Mouse (Mus musculus): ENCODE results near the gene Prkar2b.

Gene Prkar2b

GRCm38 (mm10) chr12:31966405-31966804 is 94.7 kb downstream of the Prkar2b start:
- DNase-seq (ENCODE audit: low read depth): no peak

DNA sequence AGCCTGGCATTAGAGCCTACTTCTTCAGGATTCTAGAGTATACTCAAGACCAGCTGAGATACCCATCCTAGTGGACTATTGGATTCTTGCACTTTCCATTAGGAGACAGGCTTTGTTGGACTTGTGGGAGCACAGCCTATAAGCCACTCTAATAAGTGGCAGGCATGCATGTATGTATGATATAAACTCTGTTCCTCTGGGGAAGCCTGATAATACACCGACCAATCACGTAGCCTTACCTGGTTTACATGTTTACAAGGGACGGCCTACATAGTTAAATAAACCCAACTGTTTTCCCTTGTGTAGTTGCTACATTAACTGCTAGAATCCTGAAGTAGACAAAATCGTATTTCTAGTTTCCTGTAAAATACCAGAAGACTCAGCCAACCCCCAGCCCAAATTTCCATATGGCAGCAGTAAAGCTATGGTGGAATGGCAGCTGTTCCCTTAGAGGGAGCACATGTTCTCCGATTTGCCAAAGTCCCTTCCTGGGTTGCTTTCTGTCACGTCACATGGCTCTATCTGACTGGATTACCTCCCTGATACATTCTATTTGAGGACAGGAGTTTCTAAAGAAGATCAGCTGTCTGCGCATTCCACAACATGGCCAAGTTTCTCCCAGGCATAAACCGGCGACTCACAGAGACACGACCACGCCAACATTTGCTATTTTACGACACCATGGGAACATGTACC is 95.4 kb downstream of the Prkar2b start:
- DNase-seq (ENCODE audit: low read depth): no peak

- no peak for DNase-seq (ENCODE audit: low read depth)
Observed at GRCm38 (mm10) chr12:31964074-31964473, 97.0 kb downstream of the Prkar2b start.

GRCm38 (mm10) chr12:31955843-31956242 is 105.3 kb downstream of the Prkar2b start:
- DNase-seq (ENCODE audit: low read depth): no peak

DNA sequence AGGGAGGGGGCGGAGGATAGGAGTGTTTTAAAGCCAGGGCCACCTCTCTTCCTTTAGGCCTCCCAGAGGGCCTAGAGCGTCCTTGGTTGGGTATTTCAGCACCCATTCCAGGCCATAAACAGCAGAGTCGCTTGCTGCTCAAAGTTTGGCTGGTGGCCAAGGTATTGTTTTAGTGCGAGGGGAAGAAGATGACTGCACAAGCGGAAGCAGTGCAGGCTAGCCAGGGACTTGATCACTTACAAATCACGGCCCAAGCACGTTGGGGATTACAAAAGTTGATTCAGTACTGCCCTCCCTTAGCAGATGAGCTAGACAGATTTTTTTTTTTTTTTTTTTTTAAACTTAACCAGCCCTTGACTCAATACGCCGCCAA is 110.5 kb downstream of the Prkar2b start:
- no peak for DNase-seq (ENCODE audit: low read depth)

DNA sequence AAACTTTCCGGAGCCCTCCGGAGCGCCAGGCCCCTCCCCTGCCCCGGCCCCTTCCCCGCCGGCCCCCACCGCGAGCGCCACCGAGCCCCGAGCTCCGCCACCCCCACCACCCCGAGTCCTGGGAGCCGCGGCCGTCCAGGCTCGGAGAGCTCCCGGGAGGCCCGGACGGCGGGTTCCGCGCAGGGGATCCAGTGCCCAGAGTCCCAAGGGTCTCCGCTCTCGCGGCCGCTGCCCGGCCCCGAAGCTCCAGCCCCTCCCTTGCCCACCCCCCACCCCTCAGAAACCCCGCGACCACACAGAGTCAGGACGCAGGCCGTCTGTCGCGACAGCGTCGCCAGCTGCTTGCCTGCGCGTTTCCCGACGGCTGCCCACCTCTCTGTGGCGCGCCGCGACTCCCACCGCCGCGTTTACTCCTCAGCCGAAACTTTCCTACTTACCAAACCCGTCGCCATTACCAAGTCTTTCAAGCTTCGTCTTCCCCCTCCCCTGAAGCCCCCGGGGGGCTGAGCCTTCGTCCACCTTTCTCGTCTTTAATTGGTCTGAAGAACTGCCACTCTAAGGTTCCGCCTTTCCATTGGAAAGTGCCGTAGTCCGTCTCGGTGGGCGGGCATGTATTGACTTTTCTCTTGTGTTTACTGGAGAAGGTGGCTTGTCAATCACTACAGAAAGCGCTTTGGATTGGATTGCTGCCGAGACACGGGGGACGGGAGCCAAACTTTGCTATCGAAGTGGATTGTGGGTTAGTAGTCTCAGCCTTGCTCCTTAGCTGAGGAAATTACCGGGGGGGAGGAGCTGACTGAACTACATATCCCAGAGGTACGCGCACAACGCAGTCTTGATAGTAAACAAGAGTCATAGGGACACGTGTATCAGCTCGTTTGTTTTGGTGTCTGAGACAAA is 111.1 kb downstream of the Prkar2b start, which contains the start of gene Hbp1:
TSS of gene Hbp1 (minus strand) at position 777 of the 900 bp plus-strand sequence.
- peak; percentile 100 for DNase-seq (ENCODE audit: low read depth)

GRCm38 (mm10) chr12:31949193-31949741 is 111.8 kb downstream of the Prkar2b start:
- DNase-seq (ENCODE audit: low read depth): peak; percentile 93

DNA sequence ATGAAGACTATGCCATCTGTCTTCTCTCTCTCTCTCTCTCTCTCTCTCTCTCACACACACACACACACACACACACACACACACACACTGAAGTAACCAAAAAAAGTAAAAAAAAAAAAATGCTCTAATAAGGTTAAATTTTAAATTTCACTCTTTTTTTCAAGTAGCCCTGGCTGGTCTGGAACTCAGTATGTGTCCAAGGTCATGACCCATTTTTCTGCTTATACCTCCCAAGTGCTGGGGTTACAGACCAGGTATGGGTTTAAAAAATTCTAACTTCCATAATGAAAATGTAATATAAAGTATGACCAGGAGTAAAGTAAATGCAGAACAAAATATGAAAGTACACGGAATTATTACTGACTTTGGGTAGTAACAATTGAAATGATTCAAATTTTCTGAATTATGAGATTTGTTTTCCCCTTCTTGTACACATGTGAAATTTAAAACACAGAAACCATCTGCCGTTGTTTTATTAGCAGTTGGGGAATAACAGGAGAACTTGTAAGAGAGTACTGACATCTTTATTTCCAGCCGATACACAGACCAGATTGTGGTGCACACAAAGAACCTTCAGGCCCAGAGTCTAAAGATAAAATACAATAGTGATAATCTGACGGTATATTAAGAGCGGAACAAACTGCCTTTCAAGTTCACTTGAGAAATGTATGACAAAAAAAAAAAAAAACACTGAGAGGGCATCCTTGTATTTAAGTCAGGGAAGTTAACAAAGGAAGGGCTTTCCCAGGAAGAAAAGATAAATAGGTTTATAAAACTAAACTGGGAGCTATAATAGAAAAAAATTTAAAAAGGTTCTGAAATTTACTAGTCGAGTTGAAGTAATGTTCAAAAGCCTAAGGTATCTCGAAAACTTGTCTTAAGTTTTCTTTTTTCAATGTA is 112.7 kb downstream of the Prkar2b start:
- DNase-seq (ENCODE audit: low read depth): no peak

- DNase-seq (ENCODE audit: low read depth): no peak
Observed at GRCm38 (mm10) chr12:31947476-31947875, 113.6 kb downstream of the Prkar2b start.

DNA sequence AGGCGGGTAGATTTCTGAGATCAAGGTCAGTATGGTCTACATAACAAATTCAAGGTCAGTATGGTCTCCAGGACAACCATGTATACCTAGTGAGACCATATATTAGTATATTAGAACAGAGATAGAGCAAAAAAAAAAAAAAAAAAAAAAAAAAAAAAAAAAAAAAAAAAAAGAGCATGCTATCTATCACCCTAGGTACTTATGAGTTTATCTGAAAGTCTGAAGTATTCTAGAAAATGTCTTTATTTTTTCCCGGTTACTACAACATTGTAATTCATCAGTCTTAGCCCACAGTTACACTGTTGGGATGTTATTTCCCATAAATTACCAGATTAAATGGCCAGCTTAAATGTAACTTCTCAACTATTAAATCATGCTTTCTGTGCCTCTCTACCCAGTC is 116.7 kb downstream of the Prkar2b start:
- no peak for DNase-seq (ENCODE audit: low read depth)

- no peak for DNase-seq (ENCODE audit: low read depth)
Observed at GRCm38 (mm10) chr12:31943020-31943654, 118.0 kb downstream of the Prkar2b start.

DNA sequence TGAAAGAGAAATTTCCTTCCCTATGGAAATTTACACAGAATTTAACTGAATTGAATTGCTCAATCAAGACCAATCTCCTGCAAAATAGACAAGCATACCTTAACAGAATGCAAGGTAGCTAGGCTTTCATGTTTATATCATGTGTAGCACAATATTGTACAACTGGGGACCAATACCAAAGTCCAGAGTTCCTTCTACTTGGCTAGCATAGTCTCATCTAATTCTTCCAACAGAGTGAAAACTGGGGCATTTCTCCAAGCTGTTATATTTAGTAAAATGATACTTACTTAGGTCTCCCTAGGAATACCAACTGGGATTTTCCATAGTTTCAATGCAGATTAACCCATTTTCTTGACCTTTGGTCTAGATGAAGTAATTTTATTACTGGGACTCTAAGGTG is 122.1 kb downstream of the Prkar2b start:
- DNase-seq (ENCODE audit: low read depth): no peak

DNA sequence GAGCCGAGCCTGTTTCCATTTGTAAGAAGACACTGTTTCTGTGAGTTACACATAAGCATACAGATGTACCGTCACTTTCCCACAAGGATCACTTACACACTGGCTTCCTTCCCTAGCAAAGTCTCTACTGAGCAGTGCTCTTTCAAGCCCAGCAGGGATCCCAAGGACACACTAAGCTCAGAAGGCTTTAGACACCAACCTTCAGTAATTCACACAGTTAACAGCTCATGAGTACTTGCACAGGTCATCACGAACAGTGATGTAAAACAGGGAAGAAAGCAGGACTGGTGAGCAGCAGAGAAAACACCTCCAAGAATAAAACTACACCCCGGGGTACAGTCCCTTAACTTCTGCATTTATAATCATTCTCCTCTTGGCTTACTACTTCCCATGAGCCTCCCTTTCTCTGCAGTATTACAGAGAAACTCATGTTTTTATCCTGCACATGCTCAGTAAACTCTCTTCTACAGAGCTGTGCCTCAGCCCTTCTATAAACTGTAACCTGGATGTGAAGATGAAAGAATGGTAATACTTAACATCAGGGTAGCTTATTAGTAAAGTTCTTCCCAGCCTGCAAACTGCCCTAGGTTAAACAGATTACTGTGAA is 122.6 kb downstream of the Prkar2b start:
- no peak for DNase-seq (ENCODE audit: low read depth)

DNA sequence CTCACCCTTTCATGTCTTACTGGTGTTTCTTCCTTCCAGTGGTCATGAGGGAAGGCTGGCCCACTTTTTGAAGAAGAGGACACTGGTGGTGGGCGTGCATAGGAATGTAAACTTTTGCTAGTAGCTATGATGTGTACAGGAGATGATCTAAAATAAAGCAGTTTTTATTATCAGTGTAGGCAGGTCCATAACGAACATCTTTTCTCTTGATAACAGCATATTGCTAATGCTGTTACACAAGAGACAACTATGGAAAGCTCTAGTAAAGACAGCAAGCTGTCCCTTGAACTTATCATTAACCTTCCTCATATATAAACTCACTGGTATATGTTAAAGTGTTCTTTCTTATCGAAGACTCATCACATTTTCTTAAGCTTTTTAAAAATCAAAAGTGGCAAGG is 123.5 kb downstream of the Prkar2b start:
- DNase-seq (ENCODE audit: low read depth): no peak

DNA sequence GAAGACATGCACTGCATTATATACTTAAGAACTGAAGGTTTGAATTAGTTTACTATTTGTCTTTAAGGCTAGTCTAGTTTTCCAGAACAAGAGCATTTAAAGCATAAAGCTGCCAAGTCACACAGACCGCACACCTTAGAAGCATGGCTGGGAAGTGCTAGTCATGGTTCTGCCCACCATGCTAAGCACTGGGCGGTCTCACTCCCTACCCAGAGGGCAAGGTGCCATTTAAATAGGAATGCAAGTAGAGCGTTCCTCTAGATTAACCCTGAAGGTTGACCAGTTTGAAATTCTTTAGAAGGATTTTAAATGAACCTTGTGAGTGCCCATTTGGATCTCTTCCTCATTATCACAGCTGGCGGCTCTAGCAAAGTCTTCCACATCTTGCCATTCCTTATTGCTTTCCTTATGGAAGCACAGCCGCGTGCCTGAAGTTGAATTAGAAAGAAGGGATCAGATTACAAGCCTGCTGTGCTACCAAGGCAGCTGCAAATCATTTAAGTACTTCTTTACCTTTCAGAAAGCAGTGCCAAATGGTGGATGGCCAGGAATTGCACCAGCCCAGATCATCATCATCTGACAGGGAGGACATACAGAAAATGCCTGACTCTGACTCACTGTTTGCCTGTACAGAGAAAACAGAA is 124.3 kb downstream of the Prkar2b start:
- no peak for DNase-seq (ENCODE audit: low read depth)

GRCm38 (mm10) chr12:31931818-31932217 is 129.3 kb downstream of the Prkar2b start:
- no peak for DNase-seq (ENCODE audit: low read depth)

DNA sequence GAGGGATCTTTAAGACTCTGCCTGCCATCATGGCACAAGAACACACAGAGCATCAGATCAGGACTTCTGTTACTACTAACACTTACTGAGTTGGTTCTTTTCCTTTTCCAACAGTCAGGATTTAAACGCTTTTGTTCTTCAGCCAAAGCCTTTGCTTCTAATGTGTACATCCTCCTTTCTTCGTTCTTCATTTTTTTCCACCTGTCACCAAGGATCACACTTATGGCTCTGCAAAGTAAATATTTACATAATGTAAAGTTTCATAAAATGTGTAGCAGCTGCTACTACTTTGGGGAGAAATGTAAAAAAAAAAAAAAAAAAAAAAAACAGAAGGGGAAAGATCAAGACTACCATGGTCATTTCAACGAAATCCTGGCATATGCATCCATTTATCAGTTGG is 132.6 kb downstream of the Prkar2b start:
- DNase-seq (ENCODE audit: low read depth): no peak

DNA sequence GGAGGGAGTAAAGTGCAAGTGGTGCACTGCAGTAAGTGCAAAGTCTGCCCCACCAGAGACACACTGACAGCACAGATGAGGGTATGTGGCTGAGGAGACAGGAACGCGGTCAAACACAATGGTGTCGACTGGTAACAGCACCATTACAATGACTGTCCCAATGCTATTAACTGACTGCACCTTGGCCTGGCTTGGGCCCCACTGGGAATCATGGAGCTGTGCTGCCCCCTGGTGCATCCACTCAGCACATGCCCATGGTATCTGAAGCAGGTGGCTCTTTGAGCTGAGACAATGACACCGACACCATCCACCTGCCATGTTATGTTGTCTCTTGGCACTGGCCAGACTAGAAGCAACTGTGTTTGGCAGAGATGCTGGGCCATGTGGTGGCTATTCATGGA is 134.4 kb downstream of the Prkar2b start:
- no peak for DNase-seq (ENCODE audit: low read depth)

- DNase-seq (ENCODE audit: low read depth): no peak
Observed at GRCm38 (mm10) chr12:31925343-31925742, 135.8 kb downstream of the Prkar2b start.

GRCm38 (mm10) chr12:31924135-31924534 is 137.0 kb downstream of the Prkar2b start:
- no peak for DNase-seq (ENCODE audit: low read depth)

All from fibroblast of lung, adult 2 months (primary cell).